Mouse (Mus musculus): ENCODE results near the gene Spats2.

Gene Spats2

GRCm38 (mm10) chr15:99098493-99098861 lies 27.2 kb upstream of the Spats2 start:
- DNase-seq = no peak

- DNase-seq = peak; percentile 67 to 79
Measured at GRCm38 (mm10) chr15:99099139-99099556, 26.6 kb upstream of the Spats2 start.

- no peak for DNase-seq
Measured at GRCm38 (mm10) chr15:99099984-99100383, 25.7 kb upstream of the Spats2 start.

- DNase-seq = no peak
Measured at GRCm38 (mm10) chr15:99105238-99105637, 20.5 kb upstream of the Spats2 start.

- no peak for DNase-seq
Measured at GRCm38 (mm10) chr15:99107866-99108265, 17.9 kb upstream of the Spats2 start.

- DNase-seq = no peak
Measured at GRCm38 (mm10) chr15:99111139-99111538, 14.6 kb upstream of the Spats2 start.

- no peak for DNase-seq
Measured at GRCm38 (mm10) chr15:99111809-99112208, 13.9 kb upstream of the Spats2 start.

GRCm38 (mm10) chr15:99112843-99113395 lies 12.8 kb upstream of the Spats2 start:
- DNase-seq = no peak

GRCm38 (mm10) chr15:99113396-99113975 lies 12.2 kb upstream of the Spats2 start:
- DNase-seq = peak in 1 of 2 experiments; percentile 24

- no peak for DNase-seq
Measured at GRCm38 (mm10) chr15:99114312-99115064, 11.2 kb upstream of the Spats2 start.

- DNase-seq = no peak
Measured at GRCm38 (mm10) chr15:99115065-99115423, 10.7 kb upstream of the Spats2 start.

GRCm38 (mm10) chr15:99116539-99116938 lies 9.2 kb upstream of the Spats2 start:
- no peak for DNase-seq

- no peak for DNase-seq
Measured at GRCm38 (mm10) chr15:99120814-99121213, 4.9 kb upstream of the Spats2 start.

- DNase-seq = no peak
Measured at GRCm38 (mm10) chr15:99122642-99123041, 3.1 kb upstream of the Spats2 start.

GRCm38 (mm10) chr15:99126081-99126815 lies 532 bp downstream of the Spats2 start:
- DNase-seq = peak; percentile 93

- DNase-seq = no peak
Measured at GRCm38 (mm10) chr15:99126816-99127365, 1.2 kb downstream of the Spats2 start.

GRCm38 (mm10) chr15:99127851-99128522 lies 2.3 kb downstream of the Spats2 start:
- no peak for DNase-seq

- DNase-seq = no peak
Measured at GRCm38 (mm10) chr15:99129441-99129840, 3.7 kb downstream of the Spats2 start.

GRCm38 (mm10) chr15:99129956-99130910 lies 4.5 kb downstream of the Spats2 start:
- no peak for DNase-seq

- no peak for DNase-seq
Measured at GRCm38 (mm10) chr15:99138389-99138788, 12.7 kb downstream of the Spats2 start.

GRCm38 (mm10) chr15:99139669-99140068 lies 14.0 kb downstream of the Spats2 start:
- DNase-seq = peak; percentile 66 to 77
